14 mouse cellular contexts compared by ENCODE assay signal in the genomic region with DNA sequence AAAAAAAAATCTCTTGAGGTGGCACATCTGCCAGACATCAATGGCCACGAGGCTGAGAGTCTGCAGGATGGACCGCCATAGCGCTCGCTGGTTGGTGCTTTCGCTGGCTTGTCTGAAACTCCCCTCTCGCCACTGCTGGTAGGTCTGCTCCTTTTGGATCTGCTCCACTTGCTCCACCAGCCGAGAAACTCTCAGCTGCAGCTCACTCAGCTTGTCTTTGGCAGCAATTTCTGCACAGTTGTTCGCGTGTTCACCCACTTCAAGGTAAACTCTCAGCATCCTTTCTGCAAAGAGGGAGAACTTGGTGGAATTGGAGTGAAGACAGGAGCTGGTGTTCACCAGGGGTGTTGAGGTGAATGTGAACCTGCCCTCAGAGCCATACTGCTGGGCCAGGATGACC.
"Had no signal": no experiment of that assay in that cellular context is flagged by ENCODE, and none has a peak within 500 bp of the region (broad histone marks: within the 10 kb centered on the region; RNA-seq: fewer than 3 reads in every experiment).

No protein-coding gene starts in this region.

- DNase-seq: gastrocnemius, adult 2 months; gastrocnemius, postnatal 10 days; gastrocnemius, postnatal 25 days; heart, adult 18-20 months; heart, postnatal 14 days; heart, postnatal 36 days; kidney, adult 11 months; kidney, adult 2 months; kidney, adult 9 months; kidney, postnatal 14 days; kidney, postnatal 36 days; layer of hippocampus, adult 9-11 months; layer of hippocampus, postnatal 36 days; left cerebral cortex, postnatal 4 days had no signal
